Mouse (Mus musculus) kidney, embryonic 16.5 days (tissue): ENCODE data around the gene Opa3. TPM values are rescaled to one million over a fixed set of nuclear protein-coding genes. Genes with fewer than 3 reads are reported as not detected.
A peak's percentile ranks its signal among the peaks of the same experiment; 100 is the strongest.
"Not testable (repeated sequence)": the region's sequence is repeated elsewhere in the genome, so short reads cannot be mapped to it uniquely, and the experiment has no call there.

Source experiments
- ATAC-seq: fragments of 200-750 bp; cut with Nextera tagmentation; 2 replicates; pipeline ENCODE4 v1.8.0; 2017; ENCODE audit warnings: moderate TSS enrichment; ENCODE audit not compliant: low FRiP score, low TSS enrichment
- H3K27ac ChIP-seq: fragments of 300-500 bp; sonication (generic); 2 replicates; pipeline ENCODE4 v1.5.1; 2014; ENCODE audit warnings: low read length
- H3K27me3 ChIP-seq: fragments of 300-500 bp; sonication (generic); 2 replicates; pipeline ENCODE4 v1.6.1; 2014; ENCODE audit warnings: low read length, control low read depth, mixed read lengths; ENCODE audit not compliant: insufficient read depth
- H3K36me3 ChIP-seq: fragments of 300-500 bp; sonication (generic); 2 replicates; pipeline ENCODE4 v1.6.1; 2014; ENCODE audit warnings: low read length, control low read depth, mixed read lengths; ENCODE audit not compliant: insufficient read depth
- H3K4me1 ChIP-seq: fragments of 300-500 bp; sonication (generic); 2 replicates; pipeline ENCODE4 v1.6.1; 2014; ENCODE audit warnings: low read length, control low read depth, mixed read lengths; ENCODE audit not compliant: insufficient read depth
- H3K4me2 ChIP-seq: fragments of 300-500 bp; sonication (generic); replicated peaks from 2 replicates; pipeline ENCODE4 v1.6.1; 2014; ENCODE audit warnings: low read depth, low read length
- H3K4me3 ChIP-seq: fragments of 300-500 bp; sonication (generic); 2 replicates; pipeline ENCODE4 v1.5.1; 2014; ENCODE audit warnings: mild to moderate bottlenecking, low read length
- H3K9ac ChIP-seq: fragments of 300-500 bp; sonication (generic); replicated peaks from 2 replicates; pipeline ENCODE4 v1.6.1; 2014; ENCODE audit warnings: low read length
- H3K9me3 ChIP-seq: fragments of 300-500 bp; sonication (generic); 2 replicates; pipeline ENCODE4 v1.6.1; 2016; ENCODE audit warnings: low read length, control low read depth
- WGBS: fragments of 180-500 bp; shearing (Covaris S2); extraction: QIAGEN DNeasy Blood & Tissue Kit; methylation state at CpG from one replicate; pipeline ENCODE4 v1.1.7; 2014; 5-methylcytosine and 5-hydroxymethylcytosine counted together
- polyA plus RNA-seq: library from polyadenylated mRNA; unstranded; fragments of >200 nt; fragmentation: Nextera tagmentation; extraction: Ambion mirVana; gene quantifications from 2 replicates; pipeline ENCODE4 v1.2.1, GENCODE M21; 2015

Gene Opa3
- polyA plus RNA-seq, 1 experiment from 2014 or later: 42.9 TPM

- H3K9ac ChIP-seq: peak within 1 kb of the TSS; percentile 89
- no peaks in the 10 kb centered on the region for H3K27me3 ChIP-seq
- 0 out of 2 replicates have a peak, but pooled peaks cover 6% of the 10 kb centered on the region for H3K36me3 ChIP-seq
- H3K9me3 ChIP-seq: no peaks in the 10 kb centered on the region; the same call in 1 of the 2 replicates
- peak; percentile 75 for ATAC-seq
- H3K4me1 ChIP-seq: peaks cover 33% of the 10 kb centered on the region
- peak within 1 kb of the TSS; percentile 98 for H3K4me2 ChIP-seq
- WGBS: under 1% methylated on average over 60 of the region's 62 CpGs
- H3K4me3 ChIP-seq: peak within 1 kb of the TSS; percentile 86
- H3K27ac ChIP-seq: peak within 1 kb of the TSS; percentile 94
Observed at GRCm38 (mm10) chr7:19271238-19272172, 43.4 kb downstream of the Opa3 start, which contains the start of gene Vasp. Gene Vasp, minus strand, starts transcription at chr7:19271817.

GRCm38 (mm10) chr7:19272173-19272764 lies 44.1 kb downstream of the Opa3 start:
- peak overlapping the region; percentile 94 for H3K27ac ChIP-seq
- peak; percentile 67 for ATAC-seq
- H3K4me3 ChIP-seq: peak overlapping the region; percentile 86
- H3K9ac ChIP-seq: peak overlapping the region; percentile 89
- H3K36me3 ChIP-seq: 0 out of 2 replicates have a peak, but pooled peaks cover 6% of the 10 kb centered on the region
- H3K4me1 ChIP-seq: peaks cover 26% of the 10 kb centered on the region
- no peaks in the 10 kb centered on the region; the same call in 1 of the 2 replicates for H3K9me3 ChIP-seq
- WGBS: 2% methylated on average over 34 of the region's 36 CpGs
- no peaks in the 10 kb centered on the region; the same call in 1 of the 2 replicates for H3K27me3 ChIP-seq
- peak overlapping the region; percentile 98 for H3K4me2 ChIP-seq

DNA sequence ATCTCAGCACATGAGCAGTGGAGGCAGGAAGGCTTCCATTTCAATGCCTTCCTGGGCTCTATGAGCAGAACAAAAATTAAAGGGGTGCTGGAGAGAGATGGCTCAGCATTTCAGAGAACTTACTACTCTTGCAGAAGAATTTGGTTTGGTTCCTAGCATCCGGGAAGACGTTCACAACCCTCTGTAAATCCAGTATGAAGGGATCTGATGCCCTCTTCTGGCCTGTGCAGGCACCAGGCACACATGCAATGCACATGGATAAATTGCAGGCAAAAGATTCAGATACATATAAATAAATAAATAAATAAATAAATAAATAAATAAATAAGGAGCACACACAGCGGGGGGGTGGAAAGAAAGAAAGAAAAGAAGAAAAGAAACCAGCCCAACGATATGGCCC lies 48.1 kb downstream of the Opa3 start:
- Histone ChIP-seq H3K27ac (no peak overlapping the region), H3K27me3 (peaks cover 39% of the 10 kb centered on the region), H3K4me2 (no peak overlapping the region), H3K9me3 (no peaks in the 10 kb centered on the region; the same call in 1 of the 2 replicates), H3K36me3 (no peaks in the 10 kb centered on the region), H3K4me3 (no peak overlapping the region), H3K4me1 (0 out of 2 replicates have a peak, but pooled peaks cover 12% of the 10 kb centered on the region), H3K9ac (no peak overlapping the region)
- no peak for ATAC-seq
- WGBS: 56% methylated on average over 4 of the region's 4 CpGs

GRCm38 (mm10) chr7:19279052-19279451 lies 50.9 kb downstream of the Opa3 start:
- H3K4me3 ChIP-seq: peak overlapping the region; percentile 41
- ATAC-seq: no peak
- peaks cover 16% of the 10 kb centered on the region; the same call in 1 of the 2 replicates for H3K4me1 ChIP-seq
- peaks cover 50% of the 10 kb centered on the region for H3K27me3 ChIP-seq
- H3K27ac ChIP-seq: no peak overlapping the region
- H3K4me2 ChIP-seq: peak overlapping the region; percentile 54
- H3K9ac ChIP-seq: no peak overlapping the region; the same call in 1 of the 2 replicates
- no peaks in the 10 kb centered on the region; the same call in 1 of the 2 replicates for H3K9me3 ChIP-seq
- 5% methylated on average over 34 of the region's 34 CpGs for WGBS
- no peaks in the 10 kb centered on the region for H3K36me3 ChIP-seq

- peaks cover 16% of the 10 kb centered on the region; the same call in 1 of the 2 replicates for H3K4me1 ChIP-seq
- no peak for ATAC-seq
- H3K27me3 ChIP-seq: peaks cover 50% of the 10 kb centered on the region
- WGBS: under 1% methylated on average over 46 of the region's 46 CpGs
- no peak within 1 kb of the TSS for H3K27ac ChIP-seq
- H3K9ac ChIP-seq: peak within 1 kb of the TSS; percentile 1; the same call in 1 of the 2 replicates
- H3K9me3 ChIP-seq: no peaks in the 10 kb centered on the region; the same call in 1 of the 2 replicates
- H3K4me2 ChIP-seq: peak within 1 kb of the TSS; percentile 54
- peak within 1 kb of the TSS; percentile 41 for H3K4me3 ChIP-seq
- H3K36me3 ChIP-seq: no peaks in the 10 kb centered on the region
Observed at GRCm38 (mm10) chr7:19279581-19280114, 51.5 kb downstream of the Opa3 start, which contains the start of gene Ppm1n. Gene Ppm1n, minus strand, starts transcription at chr7:19280064.

GRCm38 (mm10) chr7:19281680-19282304 lies 53.7 kb downstream of the Opa3 start:
- H3K9me3 ChIP-seq, H3K27ac ChIP-seq, ATAC-seq, H3K9ac ChIP-seq, H3K36me3 ChIP-seq: not testable (repeated sequence)
- Histone ChIP-seq H3K27me3 (peaks cover 50% of the 10 kb centered on the region), H3K4me1 (peaks cover 16% of the 10 kb centered on the region; the same call in 1 of the 2 replicates), H3K4me2 (peak overlapping the region; percentile 97), H3K4me3 (peak overlapping the region; percentile 58; the same call in 1 of the 2 replicates)
- WGBS: 36% methylated on average over 6 of the region's 6 CpGs

DNA sequence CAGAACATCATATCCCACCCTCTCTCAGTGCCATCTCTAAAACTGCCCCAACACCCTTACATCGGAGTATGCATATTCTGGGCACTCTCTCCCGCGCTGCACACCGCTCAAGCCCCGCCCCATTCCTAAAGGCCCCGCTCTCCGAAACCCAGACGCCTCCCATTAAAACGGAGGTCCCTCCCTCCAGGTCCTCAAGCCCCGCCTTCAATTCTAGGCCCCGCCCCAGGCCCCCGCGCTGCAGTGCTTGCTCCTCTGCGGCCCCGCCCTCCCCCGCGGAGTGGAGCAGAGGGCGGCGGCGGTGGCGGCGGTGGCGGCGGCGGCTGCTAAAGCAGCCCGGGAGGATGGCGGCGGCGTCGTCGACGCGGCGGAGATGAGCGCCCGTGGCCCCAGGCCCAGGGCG lies 54.3 kb downstream of the Opa3 start, which contains the start of gene Rtn2:
Gene Rtn2 (plus strand): TSS at position 240 of the 400 bp plus-strand sequence.
- Histone ChIP-seq H3K4me1 (peaks cover 16% of the 10 kb centered on the region; the same call in 1 of the 2 replicates), H3K27ac (no peak within 1 kb of the TSS), H3K36me3 (no peaks in the 10 kb centered on the region), H3K27me3 (peaks cover 49% of the 10 kb centered on the region), H3K4me2 (peak within 1 kb of the TSS; percentile 97), H3K9me3 (no peaks in the 10 kb centered on the region), H3K9ac (peak within 1 kb of the TSS; percentile 50), H3K4me3 (peak within 1 kb of the TSS; percentile 58)
- under 1% methylated on average over 31 of the region's 37 CpGs for WGBS
- ATAC-seq: peak; percentile 66; the same call in 1 of the 2 replicates

DNA sequence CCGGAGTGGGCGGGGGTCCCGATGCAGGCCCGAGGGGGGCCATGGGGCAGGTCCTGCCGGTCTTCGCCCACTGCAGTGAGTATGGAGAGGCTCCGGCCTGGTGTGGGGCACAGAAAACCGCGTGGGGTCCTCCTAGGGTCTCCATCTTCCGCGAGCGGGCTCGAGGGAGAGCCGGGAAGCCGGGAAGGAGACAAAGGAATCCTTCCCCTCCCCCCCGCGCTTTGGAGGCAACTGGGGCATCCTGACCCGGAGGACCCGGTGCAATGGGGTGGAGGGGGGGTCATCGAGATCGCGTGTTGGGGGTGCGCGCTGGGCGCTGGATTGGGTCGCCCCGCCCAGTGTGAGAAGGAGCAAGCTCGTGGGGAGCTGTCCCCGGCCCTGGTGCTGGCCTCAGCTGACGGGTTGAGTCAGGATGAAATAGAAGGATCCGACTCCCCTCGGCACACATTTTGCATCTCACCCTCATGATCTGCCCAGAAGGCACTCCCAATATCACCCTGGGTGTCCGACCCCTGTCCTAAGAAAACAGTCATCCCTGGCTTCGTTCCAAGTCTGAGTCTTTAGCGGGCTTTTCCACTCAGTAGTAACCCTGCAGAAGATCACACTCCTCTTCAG lies 54.8 kb downstream of the Opa3 start:
- H3K27ac ChIP-seq: no peak overlapping the region
- under 1% methylated on average over 35 of the region's 35 CpGs for WGBS
- H3K9ac ChIP-seq: peak overlapping the region; percentile 50
- H3K4me1 ChIP-seq: peaks cover 16% of the 10 kb centered on the region; the same call in 1 of the 2 replicates
- H3K27me3 ChIP-seq: peaks cover 44% of the 10 kb centered on the region
- H3K9me3 ChIP-seq: no peaks in the 10 kb centered on the region
- peak overlapping the region; percentile 97 for H3K4me2 ChIP-seq
- ATAC-seq: peak; percentile 68
- H3K36me3 ChIP-seq: no peaks in the 10 kb centered on the region
- H3K4me3 ChIP-seq: peak overlapping the region; percentile 58
